Mouse (Mus musculus): ENCODE measurements around the gene Perp. TPM values are rescaled to one million over a fixed set of nuclear protein-coding genes. Genes with fewer than 3 reads are reported as not detected.

Gene Perp
- polyA plus RNA-seq, 1 experiment from 2014 or later = 51.5 TPM

GRCm38 (mm10) chr10:18878111-18878510, 33.3 kb downstream of the Perp start:
- WGBS = 82% methylated on average over 6 of the region's 6 CpGs
- H3K4me3 ChIP-seq = no peak overlapping the region
- no peak overlapping the region for H3K27ac ChIP-seq
- no peaks in the 10 kb centered on the region; the same call in 1 of the 2 replicates for H3K27me3 ChIP-seq (ENCODE audit: insufficient read depth, poor library complexity, severe bottlenecking)
- H3K9me3 ChIP-seq = no peaks in the 10 kb centered on the region
- DNase-seq (ENCODE audit: low spot score) = no peak
- peaks cover 22% of the 10 kb centered on the region for H3K4me1 ChIP-seq
- no peaks in the 10 kb centered on the region for H3K36me3 ChIP-seq

DNA sequence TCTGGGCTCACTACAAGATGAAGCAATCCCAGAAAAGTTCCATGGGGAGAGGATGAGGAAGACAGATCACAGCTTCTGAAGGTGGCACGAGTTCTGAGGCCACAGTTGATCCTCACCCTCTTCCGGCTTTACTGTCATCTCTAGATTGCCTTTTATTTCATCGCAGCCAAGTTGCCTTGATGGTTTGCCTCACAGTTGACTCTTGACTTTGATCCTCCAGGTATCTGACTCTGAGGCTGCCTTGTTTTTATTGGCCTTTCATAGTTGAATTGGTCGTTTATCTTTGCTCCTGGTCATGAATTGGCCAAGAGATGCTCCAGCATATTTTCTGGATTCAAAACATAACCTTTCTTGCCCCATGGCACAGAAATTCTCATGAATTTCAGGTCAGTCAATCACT, 34.3 kb downstream of the Perp start:
- Histone ChIP-seq H3K4me3 (no peak overlapping the region), H3K36me3 (no peaks in the 10 kb centered on the region), H3K27me3 (ENCODE audit: insufficient read depth, poor library complexity, severe bottlenecking) (no peaks in the 10 kb centered on the region; the same call in 1 of the 2 replicates), H3K27ac (no peak overlapping the region), H3K4me1 (peaks cover 22% of the 10 kb centered on the region), H3K9me3 (no peaks in the 10 kb centered on the region)
- 80% methylated on average over 4 of the region's 4 CpGs for WGBS
- no peak for DNase-seq (ENCODE audit: low spot score)

GRCm38 (mm10) chr10:18879690-18880089, 34.9 kb downstream of the Perp start:
- no peak for DNase-seq (ENCODE audit: low spot score)
- Histone ChIP-seq H3K36me3 (no peaks in the 10 kb centered on the region), H3K4me3 (no peak overlapping the region), H3K9me3 (no peaks in the 10 kb centered on the region), H3K27me3 (ENCODE audit: insufficient read depth, poor library complexity, severe bottlenecking) (no peaks in the 10 kb centered on the region; the same call in 1 of the 2 replicates), H3K27ac (no peak overlapping the region), H3K4me1 (peaks cover 18% of the 10 kb centered on the region)
- 48% methylated on average over 1 of the region's 1 CpGs for WGBS

DNA sequence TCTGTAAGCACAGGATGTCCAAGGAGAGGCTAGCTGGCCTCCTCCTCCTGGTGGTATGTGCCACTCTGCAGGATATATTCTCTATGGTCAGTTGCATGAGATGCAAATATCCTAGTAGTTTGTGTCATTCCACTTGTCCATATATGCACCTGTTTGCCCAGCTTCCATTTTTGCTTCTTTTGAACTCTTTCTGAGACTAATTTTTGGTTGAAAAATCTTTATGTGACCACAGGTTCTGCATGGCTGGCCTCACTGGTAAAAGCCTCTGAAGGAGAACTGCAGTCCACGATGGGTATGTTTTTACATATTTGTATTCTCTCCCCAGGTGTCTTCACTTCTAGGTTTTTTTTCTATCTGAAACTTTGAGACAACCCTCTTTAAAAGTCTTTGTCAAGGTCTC, 37.4 kb downstream of the Perp start:
- no peak overlapping the region for H3K4me3 ChIP-seq
- H3K9me3 ChIP-seq = no peaks in the 10 kb centered on the region
- DNase-seq (ENCODE audit: low spot score) = no peak
- peaks cover 7% of the 10 kb centered on the region for H3K4me1 ChIP-seq
- H3K36me3 ChIP-seq = no peaks in the 10 kb centered on the region
- H3K27me3 ChIP-seq (ENCODE audit: insufficient read depth, poor library complexity, severe bottlenecking) = no peaks in the 10 kb centered on the region; the same call in 1 of the 2 replicates
- no peak overlapping the region for H3K27ac ChIP-seq
- 78% methylated on average over 1 of the region's 1 CpGs for WGBS

DNA sequence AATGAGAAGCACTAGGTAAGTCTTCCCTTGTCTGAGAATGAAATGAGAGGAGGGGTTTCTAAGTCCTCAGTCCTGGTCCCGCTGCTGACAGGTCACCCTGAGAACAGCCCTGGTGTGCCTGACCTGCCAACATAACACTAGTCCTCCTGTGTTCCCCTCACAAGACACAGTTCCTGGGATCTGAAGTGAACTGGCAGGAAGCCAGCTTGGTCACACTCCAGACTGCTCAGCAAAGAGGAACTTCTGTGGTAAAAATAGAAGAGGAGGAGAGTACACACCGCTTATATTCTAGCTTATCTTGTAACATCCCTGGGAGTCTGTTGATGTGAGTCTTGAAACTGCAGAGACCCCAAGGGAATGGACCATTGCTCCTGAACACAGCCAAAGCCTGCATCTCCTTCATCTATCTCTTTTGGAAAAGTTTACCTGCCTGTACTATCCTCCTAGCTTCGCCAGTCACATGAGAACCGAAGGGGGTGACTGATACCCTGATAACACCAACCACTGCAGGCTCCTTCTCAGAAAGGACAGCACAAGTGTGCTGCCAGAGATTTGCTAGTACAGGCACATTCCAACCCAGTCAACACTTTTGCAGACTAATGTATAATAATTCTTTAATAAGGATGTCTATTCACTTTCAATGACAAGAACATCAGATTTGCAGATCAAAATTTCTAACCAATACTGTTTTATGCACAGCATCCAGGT, 42.3 kb downstream of the Perp start:
- Histone ChIP-seq H3K27me3 (ENCODE audit: insufficient read depth, poor library complexity, severe bottlenecking) (no peaks in the 10 kb centered on the region), H3K4me1 (peaks cover 12% of the 10 kb centered on the region), H3K27ac (peak overlapping the region; percentile 9; the same call in 1 of the 2 replicates), H3K36me3 (no peaks in the 10 kb centered on the region), H3K9me3 (no peaks in the 10 kb centered on the region), H3K4me3 (0 out of 2 replicates have a peak overlapping the region, but pooled peaks have one; percentile 9)
- peak; percentile 86 for DNase-seq (ENCODE audit: low spot score)
- WGBS = 34% methylated on average over 4 of the region's 4 CpGs

DNA sequence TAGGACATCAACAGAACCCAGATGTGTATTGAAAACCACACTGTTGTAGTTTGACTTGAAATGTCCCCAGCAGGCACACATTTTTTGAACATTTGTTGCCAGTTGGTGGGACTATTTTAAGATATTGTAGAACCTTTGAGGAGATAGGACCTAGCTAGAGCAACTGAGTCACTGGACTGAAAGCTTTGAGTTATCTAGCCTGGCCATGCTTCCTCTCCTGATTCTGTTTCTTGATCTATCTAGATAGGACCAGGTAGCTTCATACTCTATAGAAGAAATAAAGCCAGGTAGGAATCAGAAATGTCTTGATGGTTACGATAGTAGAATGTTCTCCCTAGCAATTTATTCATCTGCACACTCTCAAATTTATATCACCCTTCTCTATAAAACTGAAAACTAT, 43.9 kb downstream of the Perp start:
- Histone ChIP-seq H3K9me3 (no peaks in the 10 kb centered on the region), H3K27me3 (ENCODE audit: insufficient read depth, poor library complexity, severe bottlenecking) (no peaks in the 10 kb centered on the region), H3K4me1 (peaks cover 12% of the 10 kb centered on the region), H3K27ac (no peak overlapping the region), H3K36me3 (no peaks in the 10 kb centered on the region), H3K4me3 (no peak overlapping the region)
- 80% methylated on average over 1 of the region's 1 CpGs for WGBS
- DNase-seq (ENCODE audit: low spot score) = no peak

- H3K27me3 ChIP-seq (ENCODE audit: insufficient read depth, poor library complexity, severe bottlenecking) = no peaks in the 10 kb centered on the region
- H3K4me1 ChIP-seq = peaks cover 12% of the 10 kb centered on the region
- no peak overlapping the region for H3K27ac ChIP-seq
- WGBS = 74% methylated on average over 1 of the region's 1 CpGs
- no peaks in the 10 kb centered on the region for H3K9me3 ChIP-seq
- no peak for DNase-seq (ENCODE audit: low spot score)
- no peak overlapping the region for H3K4me3 ChIP-seq
- H3K36me3 ChIP-seq = no peaks in the 10 kb centered on the region
Measured at GRCm38 (mm10) chr10:18889255-18889654, 44.4 kb downstream of the Perp start.

DNA sequence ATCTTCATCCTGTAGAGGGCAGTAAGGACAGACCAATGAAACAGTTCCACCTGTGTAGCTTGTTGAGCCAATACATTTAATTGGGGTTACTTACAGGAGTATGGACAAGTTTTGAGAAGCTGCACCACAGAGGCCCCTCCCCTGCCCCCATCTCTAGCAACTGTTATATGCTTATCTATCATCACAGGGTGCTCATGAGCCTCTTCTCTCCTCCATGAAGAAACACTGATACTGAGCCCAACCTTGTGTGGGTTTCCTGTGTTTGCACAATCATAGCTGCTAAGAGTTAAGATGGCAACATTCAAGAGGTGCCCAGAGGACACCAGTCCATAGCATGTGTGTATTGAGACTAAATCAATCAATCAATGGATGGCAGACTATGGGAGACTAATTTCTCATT, 46.3 kb downstream of the Perp start:
- no peak for DNase-seq (ENCODE audit: low spot score)
- H3K4me3 ChIP-seq = no peak overlapping the region
- H3K4me1 ChIP-seq = peaks cover 12% of the 10 kb centered on the region
- no peaks in the 10 kb centered on the region for H3K27me3 ChIP-seq (ENCODE audit: insufficient read depth, poor library complexity, severe bottlenecking)
- H3K27ac ChIP-seq = no peak overlapping the region
- no peaks in the 10 kb centered on the region for H3K36me3 ChIP-seq
- H3K9me3 ChIP-seq = no peaks in the 10 kb centered on the region

GRCm38 (mm10) chr10:18892102-18892501, 47.3 kb downstream of the Perp start:
- no peaks in the 10 kb centered on the region for H3K36me3 ChIP-seq
- H3K4me1 ChIP-seq = peaks cover 6% of the 10 kb centered on the region
- no peak overlapping the region for H3K4me3 ChIP-seq
- no peak overlapping the region for H3K27ac ChIP-seq
- H3K27me3 ChIP-seq (ENCODE audit: insufficient read depth, poor library complexity, severe bottlenecking) = no peaks in the 10 kb centered on the region
- no peak for DNase-seq (ENCODE audit: low spot score)
- H3K9me3 ChIP-seq = no peaks in the 10 kb centered on the region
- 49% methylated on average over 1 of the region's 1 CpGs for whole genome bisulfite sequencing

- Histone ChIP-seq H3K27ac (no peak overlapping the region), H3K9me3 (no peaks in the 10 kb centered on the region), H3K27me3 (ENCODE audit: insufficient read depth, poor library complexity, severe bottlenecking) (no peaks in the 10 kb centered on the region), H3K4me3 (no peak overlapping the region), H3K36me3 (no peaks in the 10 kb centered on the region), H3K4me1 (no peaks in the 10 kb centered on the region)
- no peak for DNase-seq (ENCODE audit: low spot score)
- WGBS = 43% methylated on average over 5 of the region's 6 CpGs
Measured at GRCm38 (mm10) chr10:18894259-18895166, 49.7 kb downstream of the Perp start.

- 17% methylated on average over 6 of the region's 6 CpGs for WGBS
- DNase-seq (ENCODE audit: low spot score) = no peak
- no peaks in the 10 kb centered on the region for H3K9me3 ChIP-seq
- H3K27me3 ChIP-seq (ENCODE audit: insufficient read depth, poor library complexity, severe bottlenecking) = no peaks in the 10 kb centered on the region
- H3K36me3 ChIP-seq = no peaks in the 10 kb centered on the region
- no peak overlapping the region for H3K27ac ChIP-seq
- H3K4me3 ChIP-seq = no peak overlapping the region
- H3K4me1 ChIP-seq = no peaks in the 10 kb centered on the region
Measured at GRCm38 (mm10) chr10:18904108-18904507, 59.3 kb downstream of the Perp start.
